Mouse (Mus musculus) cerebellum, adult 2 months (tissue): ENCODE measurements around the gene Pced1b.

Source experiments
- CTCF ChIP-seq: fragments of 200-500 bp; IDR thresholded peaks from 2 replicates; pipeline ENCODE4 v1.5.1; 2011; ENCODE audit warnings: low read depth, mild to moderate bottlenecking, control low read depth, low read length, moderate library complexity, borderline replicate concordance; ENCODE audit not compliant: insufficient read depth
- POLR2A ChIP-seq: fragments of 200-500 bp; IDR thresholded peaks from 2 replicates; pipeline ENCODE4 v1.6.1; 2011; ENCODE audit warnings: low read length, control low read depth, borderline replicate concordance; ENCODE audit not compliant: insufficient read depth

DNA sequence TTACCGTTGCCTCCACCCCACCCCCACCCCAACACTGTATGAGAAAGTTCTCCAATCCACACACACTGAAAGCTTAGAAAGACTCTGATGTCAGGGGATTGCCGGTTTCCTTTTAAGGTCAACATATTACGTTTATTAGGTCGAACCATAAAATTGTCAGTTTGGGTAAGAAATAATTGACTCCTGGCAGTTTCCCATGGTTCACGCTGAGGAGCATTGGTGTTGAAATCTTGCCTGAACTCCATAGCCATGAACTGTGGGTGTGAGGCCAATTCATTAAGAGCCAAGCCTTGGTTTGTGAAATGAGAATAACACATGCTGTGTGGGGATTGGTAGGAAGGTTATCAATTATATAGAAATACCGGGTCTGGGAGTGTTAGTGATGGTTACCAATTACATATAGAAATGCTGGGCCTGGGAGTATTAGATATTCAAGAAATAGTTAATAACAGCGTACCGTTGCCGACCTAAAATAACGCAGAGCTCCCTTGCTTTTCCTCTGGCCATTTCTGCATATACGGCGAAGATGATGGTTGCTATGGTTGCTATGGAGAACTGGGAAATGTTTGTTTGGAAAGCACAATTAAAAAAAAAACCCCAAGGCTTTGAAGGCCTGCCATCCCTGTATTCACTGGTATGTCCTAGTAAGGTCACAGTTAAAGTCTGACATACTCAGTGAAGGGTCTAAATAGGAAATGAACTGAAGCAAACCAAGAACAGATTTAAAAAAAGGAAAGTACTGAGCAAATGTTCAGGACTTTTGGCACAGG lies 28.9 kb downstream of the Pced1b start:
- TF ChIP-seq POLR2A (no peak), CTCF (no peak)
